Mouse (Mus musculus): ENCODE data around the gene Efcc1. TPM values are rescaled to one million over a fixed set of nuclear protein-coding genes. Genes with fewer than 3 reads are reported as not detected.

The Efcc1 gene
- polyA plus RNA-seq, 1 experiment from 2014 or later: 8.0 TPM

GRCm38 (mm10) chr6:87791826-87792225 lies 61.2 kb downstream of the Efcc1 start:
- Histone ChIP-seq H3K36me3 (replicated peaks; ENCODE audit: control insufficient read depth, insufficient read depth) (peaks cover 22% of the 10 kb centered on the region), H3K4me1 (replicated peaks; ENCODE audit: control insufficient read depth, insufficient read depth, low read length) (peaks cover 10% of the 10 kb centered on the region; the same call in 1 of the 2 replicates), H3K27ac (no peak overlapping the region), H3K9ac (no peak overlapping the region), H3K9me3 (ENCODE audit: control insufficient read depth, low read length) (no peaks in the 10 kb centered on the region), H3K4me3 (replicated peaks; ENCODE audit: low read length) (no peak overlapping the region), H3K27me3 (ENCODE audit: control insufficient read depth, insufficient read depth, low read length) (no peaks in the 10 kb centered on the region), H3K4me2 (replicated peaks) (no peak overlapping the region)
- ATAC-seq (ENCODE audit: low FRiP score) (no peak), DNase-seq (ENCODE audit: low spot score) (no peak)
- 93% methylated on average over 5 of the region's 5 CpGs for WGBS

DNA sequence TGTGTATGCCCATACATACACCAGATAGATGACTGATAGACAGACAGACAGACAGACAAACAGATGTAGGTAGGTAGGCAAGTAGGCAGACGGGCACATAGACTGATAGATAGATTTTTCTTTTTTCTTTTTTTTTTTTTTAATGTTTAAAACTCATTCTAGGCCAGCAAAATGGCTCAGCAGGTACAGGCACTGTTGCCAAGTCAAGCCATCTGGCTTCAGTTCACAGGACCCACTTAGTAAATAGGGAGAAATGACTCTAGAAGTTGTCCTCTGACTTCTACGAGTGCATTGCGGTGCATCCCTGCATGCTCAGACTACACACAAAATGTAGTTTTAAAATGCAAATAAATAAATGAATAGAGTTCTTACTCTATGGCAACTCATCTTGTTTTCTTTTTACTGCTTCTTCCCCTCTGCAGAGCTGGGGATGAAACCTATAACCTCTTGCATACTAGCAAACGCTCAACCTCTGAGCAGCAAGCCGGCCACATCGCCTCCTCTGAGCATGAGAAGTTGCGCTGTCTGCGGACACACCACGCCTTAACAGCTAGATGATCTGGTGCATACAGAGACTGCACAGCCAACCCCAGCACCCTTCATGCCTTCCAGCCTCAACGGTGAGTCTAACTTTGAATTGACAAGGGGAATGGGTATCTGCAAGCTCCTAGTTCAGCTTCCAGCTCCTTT lies 63.3 kb downstream of the Efcc1 start:
- H3K9ac ChIP-seq: no peak overlapping the region
- DNase-seq (ENCODE audit: low spot score) (no peak), ATAC-seq (ENCODE audit: low FRiP score) (no peak)
- H3K9me3 ChIP-seq (ENCODE audit: control insufficient read depth, low read length): no peaks in the 10 kb centered on the region
- WGBS: 96% methylated on average over 10 of the region's 10 CpGs
- H3K27me3 ChIP-seq (ENCODE audit: control insufficient read depth, insufficient read depth, low read length): no peaks in the 10 kb centered on the region
- peaks cover 8% of the 10 kb centered on the region; the same call in 1 of the 2 replicates for H3K4me1 ChIP-seq (replicated peaks; ENCODE audit: control insufficient read depth, insufficient read depth, low read length)
- no peak overlapping the region for H3K27ac ChIP-seq
- no peak overlapping the region for H3K4me2 ChIP-seq (replicated peaks)
- no peak overlapping the region for H3K4me3 ChIP-seq (replicated peaks; ENCODE audit: low read length)
- peaks cover 22% of the 10 kb centered on the region for H3K36me3 ChIP-seq (replicated peaks; ENCODE audit: control insufficient read depth, insufficient read depth)

DNA sequence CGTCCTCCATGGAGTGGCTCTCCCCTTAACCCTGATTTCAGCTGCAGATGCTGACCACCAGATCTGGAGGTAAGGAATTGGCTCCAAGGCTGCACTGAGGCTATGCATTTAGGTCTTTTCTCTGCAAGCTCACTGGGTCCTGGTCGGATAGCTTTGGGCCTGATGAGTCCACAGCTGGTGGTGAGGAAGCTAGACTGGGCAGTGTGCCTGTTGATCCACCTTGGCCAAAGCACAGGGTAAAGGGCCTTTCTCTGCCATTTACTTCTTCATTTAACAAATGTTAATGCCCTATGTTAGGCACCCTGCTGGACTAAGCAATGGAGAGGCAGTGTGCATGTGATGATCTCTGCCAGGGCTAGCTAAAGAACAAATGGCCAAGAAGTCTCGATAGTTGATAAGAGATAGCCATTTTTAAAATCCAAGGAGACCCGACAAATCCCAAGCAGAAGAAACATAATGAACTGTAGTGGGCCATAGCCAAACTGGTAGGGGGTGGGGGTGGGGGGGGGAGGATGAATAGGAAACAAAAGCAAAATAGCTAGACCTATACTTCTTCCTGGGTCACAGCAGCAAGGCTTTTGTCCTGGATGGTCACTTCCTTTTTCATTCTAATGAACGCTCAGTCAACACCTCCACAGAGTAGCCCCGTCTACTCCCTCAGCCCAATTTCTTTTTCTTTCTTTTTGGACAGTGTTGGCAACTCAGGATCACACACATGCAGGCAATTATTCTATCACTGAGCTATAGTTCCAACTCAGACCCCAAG lies 64.9 kb downstream of the Efcc1 start:
- 49% methylated on average over 6 of the region's 6 CpGs for WGBS
- H3K27ac ChIP-seq: no peak overlapping the region
- ATAC-seq (ENCODE audit: low FRiP score): no peak
- H3K4me3 ChIP-seq (replicated peaks; ENCODE audit: low read length): no peak overlapping the region
- H3K27me3 ChIP-seq (ENCODE audit: control insufficient read depth, insufficient read depth, low read length): no peaks in the 10 kb centered on the region
- peaks cover 22% of the 10 kb centered on the region for H3K36me3 ChIP-seq (replicated peaks; ENCODE audit: control insufficient read depth, insufficient read depth)
- H3K9me3 ChIP-seq (ENCODE audit: control insufficient read depth, low read length): no peaks in the 10 kb centered on the region
- no peak overlapping the region for H3K4me2 ChIP-seq (replicated peaks)
- H3K4me1 ChIP-seq (replicated peaks; ENCODE audit: control insufficient read depth, insufficient read depth, low read length): no peaks in the 10 kb centered on the region
- H3K9ac ChIP-seq: no peak overlapping the region
- no peak for DNase-seq (ENCODE audit: low spot score)

- H3K9ac ChIP-seq: no peak overlapping the region
- no peak for DNase-seq (ENCODE audit: low spot score)
- H3K4me1 ChIP-seq (replicated peaks; ENCODE audit: control insufficient read depth, insufficient read depth, low read length): no peaks in the 10 kb centered on the region
Measured at GRCm38 (mm10) chr6:87796251-87796880, 65.7 kb downstream of the Efcc1 start.

GRCm38 (mm10) chr6:87797321-87797720 lies 66.7 kb downstream of the Efcc1 start:
- H3K4me1 ChIP-seq (replicated peaks; ENCODE audit: control insufficient read depth, insufficient read depth, low read length): no peaks in the 10 kb centered on the region
- no peak overlapping the region for H3K27ac ChIP-seq
- no peaks in the 10 kb centered on the region for H3K9me3 ChIP-seq (ENCODE audit: control insufficient read depth, low read length)
- WGBS: 53% methylated on average over 2 of the region's 2 CpGs
- H3K4me3 ChIP-seq (replicated peaks; ENCODE audit: low read length): no peak overlapping the region
- peaks cover 13% of the 10 kb centered on the region for H3K36me3 ChIP-seq (replicated peaks; ENCODE audit: control insufficient read depth, insufficient read depth)
- DNase-seq (ENCODE audit: low spot score): no peak
- H3K4me2 ChIP-seq (replicated peaks): no peak overlapping the region
- H3K27me3 ChIP-seq (ENCODE audit: control insufficient read depth, insufficient read depth, low read length): no peaks in the 10 kb centered on the region
- no peak for ATAC-seq (ENCODE audit: low FRiP score)
- H3K9ac ChIP-seq: no peak overlapping the region

More at GRCm38 (mm10) chr6:87796251-87796880, 65.7 kb downstream of the Efcc1 start:
- 89% methylated on average over 6 of the region's 6 CpGs for WGBS
- Histone ChIP-seq H3K4me3 (replicated peaks; ENCODE audit: low read length) (no peak overlapping the region), H3K9me3 (ENCODE audit: control insufficient read depth, low read length) (no peaks in the 10 kb centered on the region), H3K36me3 (replicated peaks; ENCODE audit: control insufficient read depth, insufficient read depth) (peaks cover 19% of the 10 kb centered on the region), H3K27me3 (ENCODE audit: control insufficient read depth, insufficient read depth, low read length) (no peaks in the 10 kb centered on the region), H3K4me2 (replicated peaks) (no peak overlapping the region), H3K27ac (no peak overlapping the region)
- no peak for ATAC-seq (ENCODE audit: low FRiP score)

DNA sequence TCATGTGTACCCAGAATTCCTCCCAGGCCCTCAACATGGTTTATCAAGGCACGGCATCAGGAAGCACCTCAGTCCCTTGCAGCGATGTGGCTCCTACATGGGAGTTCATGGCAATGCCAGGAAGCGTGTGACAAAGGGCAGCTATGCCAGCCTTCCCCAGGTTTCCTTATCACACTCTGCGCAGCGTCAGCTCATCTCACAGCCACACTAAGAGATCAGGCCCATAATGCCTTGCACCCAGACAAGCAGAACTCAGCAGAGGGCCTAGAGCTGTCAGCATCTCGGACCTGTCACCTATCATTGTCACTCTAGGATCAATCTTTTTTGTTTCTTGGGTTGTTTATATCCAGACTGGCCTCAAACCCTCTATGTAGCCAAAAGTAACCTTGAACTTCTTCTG lies 68.9 kb downstream of the Efcc1 start:
- Histone ChIP-seq H3K4me1 (replicated peaks; ENCODE audit: control insufficient read depth, insufficient read depth, low read length) (no peaks in the 10 kb centered on the region), H3K9me3 (ENCODE audit: control insufficient read depth, low read length) (no peaks in the 10 kb centered on the region), H3K36me3 (replicated peaks; ENCODE audit: control insufficient read depth, insufficient read depth) (no peaks in the 10 kb centered on the region), H3K27ac (no peak overlapping the region), H3K4me2 (replicated peaks) (no peak overlapping the region), H3K4me3 (replicated peaks; ENCODE audit: low read length) (no peak overlapping the region), H3K27me3 (ENCODE audit: control insufficient read depth, insufficient read depth, low read length) (no peaks in the 10 kb centered on the region), H3K9ac (no peak overlapping the region)
- ATAC-seq (ENCODE audit: low FRiP score): no peak
- WGBS: 89% methylated on average over 6 of the region's 6 CpGs
- no peak for DNase-seq (ENCODE audit: low spot score)

DNA sequence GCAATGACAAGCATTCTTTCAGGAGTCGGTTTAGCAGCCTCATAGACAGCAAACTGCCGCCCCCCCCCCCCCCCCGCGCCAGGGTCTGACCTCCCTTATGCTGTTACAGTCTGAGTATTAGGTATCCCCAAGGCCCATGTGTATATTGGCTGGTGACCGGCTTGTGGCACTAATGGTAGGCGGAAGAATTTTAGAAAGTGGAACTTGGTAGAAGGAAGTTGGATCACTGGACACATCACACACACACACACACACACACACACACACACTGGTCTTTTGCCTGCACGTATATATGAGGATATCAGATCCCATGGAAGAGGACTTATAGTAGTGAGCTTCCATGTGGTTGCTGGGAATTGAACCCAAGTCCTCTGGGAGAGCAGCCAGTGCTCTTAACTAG lies 71.8 kb downstream of the Efcc1 start:
- H3K36me3 ChIP-seq (replicated peaks; ENCODE audit: control insufficient read depth, insufficient read depth): 0 out of 2 replicates have a peak, but pooled peaks cover 4% of the 10 kb centered on the region
- H3K4me2 ChIP-seq (replicated peaks): no peak overlapping the region
- DNase-seq (ENCODE audit: low spot score) (no peak), ATAC-seq (ENCODE audit: low FRiP score) (no peak)
- no peak overlapping the region for H3K4me3 ChIP-seq (replicated peaks; ENCODE audit: low read length)
- no peak overlapping the region for H3K27ac ChIP-seq
- no peak overlapping the region for H3K9ac ChIP-seq
- 88% methylated on average over 7 of the region's 7 CpGs for WGBS
- H3K27me3 ChIP-seq (ENCODE audit: control insufficient read depth, insufficient read depth, low read length): no peaks in the 10 kb centered on the region
- no peaks in the 10 kb centered on the region for H3K9me3 ChIP-seq (ENCODE audit: control insufficient read depth, low read length)
- no peaks in the 10 kb centered on the region for H3K4me1 ChIP-seq (replicated peaks; ENCODE audit: control insufficient read depth, insufficient read depth, low read length)

- no peaks in the 10 kb centered on the region for H3K9me3 ChIP-seq (ENCODE audit: control insufficient read depth, low read length)
- no peak for ATAC-seq (ENCODE audit: low FRiP score)
- no peak overlapping the region for H3K4me2 ChIP-seq (replicated peaks)
- no peak overlapping the region for H3K27ac ChIP-seq
- no peak overlapping the region for H3K4me3 ChIP-seq (replicated peaks; ENCODE audit: low read length)
- DNase-seq (ENCODE audit: low spot score): no peak
- H3K4me1 ChIP-seq (replicated peaks; ENCODE audit: control insufficient read depth, insufficient read depth, low read length): no peaks in the 10 kb centered on the region
- 91% methylated on average over 1 of the region's 1 CpGs for WGBS
- H3K9ac ChIP-seq: no peak overlapping the region
- 0 out of 2 replicates have a peak, but pooled peaks cover 4% of the 10 kb centered on the region for H3K36me3 ChIP-seq (replicated peaks; ENCODE audit: control insufficient read depth, insufficient read depth)
- H3K27me3 ChIP-seq (ENCODE audit: control insufficient read depth, insufficient read depth, low read length): no peaks in the 10 kb centered on the region
Measured at GRCm38 (mm10) chr6:87804036-87804435, 73.4 kb downstream of the Efcc1 start.

GRCm38 (mm10) chr6:87804886-87805285 lies 74.2 kb downstream of the Efcc1 start:
- H3K27me3 ChIP-seq (ENCODE audit: control insufficient read depth, insufficient read depth, low read length): no peaks in the 10 kb centered on the region
- no peaks in the 10 kb centered on the region for H3K4me1 ChIP-seq (replicated peaks; ENCODE audit: control insufficient read depth, insufficient read depth, low read length)
- WGBS: 91% methylated on average over 7 of the region's 7 CpGs
- H3K4me2 ChIP-seq (replicated peaks): no peak overlapping the region
- H3K4me3 ChIP-seq (replicated peaks; ENCODE audit: low read length): no peak overlapping the region
- DNase-seq (ENCODE audit: low spot score) (no peak), ATAC-seq (ENCODE audit: low FRiP score) (no peak)
- no peak overlapping the region for H3K27ac ChIP-seq
- no peaks in the 10 kb centered on the region for H3K9me3 ChIP-seq (ENCODE audit: control insufficient read depth, low read length)
- H3K9ac ChIP-seq: no peak overlapping the region
- 0 out of 2 replicates have a peak, but pooled peaks cover 4% of the 10 kb centered on the region for H3K36me3 ChIP-seq (replicated peaks; ENCODE audit: control insufficient read depth, insufficient read depth)

Data from hindbrain, embryonic 14.5 days (tissue).